Mouse (Mus musculus) frontal cortex, postnatal 25 days (tissue): Measurements from ENCODE around the gene Moap1.

ENCODE experiments used
- DNase-seq, 2 experiments: peaks; one replicate each; pipeline ENCODE4 v3.0.0; 2022; ENCODE audit warnings: low spot score in 2 of 2

Moap1 gene

DNA sequence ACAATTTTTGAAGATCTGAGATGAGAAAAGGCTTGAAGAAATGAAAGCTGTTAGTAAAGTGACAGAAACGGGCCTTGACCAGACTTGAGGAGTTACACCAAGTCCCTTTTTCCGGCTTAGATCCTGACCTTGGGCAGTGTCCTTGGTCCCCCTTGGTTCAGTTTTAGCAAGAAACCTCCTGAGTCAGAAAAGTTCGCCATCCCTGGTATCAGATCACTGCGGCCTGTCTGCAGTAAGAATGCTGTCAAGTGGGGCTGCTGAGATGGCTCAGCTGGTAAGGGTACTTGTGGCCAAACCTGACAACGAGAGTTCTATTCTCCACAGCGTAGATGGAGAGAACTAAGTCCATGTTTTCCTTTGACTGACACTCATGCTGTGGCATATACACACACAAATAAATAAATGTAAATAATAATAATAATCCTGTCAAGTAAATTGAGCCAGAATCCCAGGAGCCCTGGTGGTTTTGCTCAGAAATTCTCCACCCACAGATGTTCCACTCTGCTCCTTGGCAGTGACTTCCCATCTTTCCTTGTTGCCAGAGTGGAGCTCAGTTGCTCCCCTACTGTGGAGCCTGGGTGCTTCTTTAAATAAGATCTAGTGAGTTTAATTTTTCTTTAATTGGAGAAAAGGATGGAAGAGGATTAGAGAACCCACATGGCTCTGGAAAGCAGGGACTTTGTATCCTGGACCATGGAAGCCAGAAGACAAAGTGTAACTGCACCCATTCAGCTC lies 37.4 kb downstream of the Moap1 start:
- DNase-seq, result no peak

DNA sequence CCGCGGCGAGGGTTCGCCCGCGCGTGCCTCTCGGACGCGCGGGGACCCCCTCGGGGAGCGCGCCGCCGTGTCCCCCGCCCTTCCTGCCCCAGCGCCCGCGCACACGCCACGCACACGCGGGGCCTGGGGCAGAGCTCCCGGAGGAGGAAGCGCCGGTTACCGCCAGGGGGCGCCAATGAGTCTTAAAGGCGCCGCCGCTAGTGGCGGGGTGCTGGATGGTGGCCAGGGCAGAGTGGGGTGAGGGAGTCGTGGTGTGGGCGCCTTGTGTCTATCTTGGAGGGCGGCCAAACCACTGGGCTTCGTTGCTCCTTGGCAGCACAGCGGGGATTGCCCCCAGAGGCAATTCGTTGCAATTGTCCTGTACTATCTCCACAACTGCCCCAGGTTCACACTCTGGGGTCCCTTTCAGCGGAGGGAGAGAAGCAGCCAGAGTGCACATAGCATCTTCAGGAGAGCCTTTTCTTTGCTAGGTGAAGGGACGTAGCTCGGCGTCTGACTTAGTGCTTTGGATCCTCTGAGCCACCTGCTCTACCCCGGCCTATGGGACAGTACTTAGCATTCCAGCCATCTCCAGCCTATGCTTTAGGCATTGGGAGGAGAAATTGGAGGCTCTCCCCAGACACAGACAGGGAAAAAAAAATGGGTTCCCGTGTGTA lies 38.1 kb downstream of the Moap1 start:
- peak; percentile 79 to 84 for DNase-seq

DNA sequence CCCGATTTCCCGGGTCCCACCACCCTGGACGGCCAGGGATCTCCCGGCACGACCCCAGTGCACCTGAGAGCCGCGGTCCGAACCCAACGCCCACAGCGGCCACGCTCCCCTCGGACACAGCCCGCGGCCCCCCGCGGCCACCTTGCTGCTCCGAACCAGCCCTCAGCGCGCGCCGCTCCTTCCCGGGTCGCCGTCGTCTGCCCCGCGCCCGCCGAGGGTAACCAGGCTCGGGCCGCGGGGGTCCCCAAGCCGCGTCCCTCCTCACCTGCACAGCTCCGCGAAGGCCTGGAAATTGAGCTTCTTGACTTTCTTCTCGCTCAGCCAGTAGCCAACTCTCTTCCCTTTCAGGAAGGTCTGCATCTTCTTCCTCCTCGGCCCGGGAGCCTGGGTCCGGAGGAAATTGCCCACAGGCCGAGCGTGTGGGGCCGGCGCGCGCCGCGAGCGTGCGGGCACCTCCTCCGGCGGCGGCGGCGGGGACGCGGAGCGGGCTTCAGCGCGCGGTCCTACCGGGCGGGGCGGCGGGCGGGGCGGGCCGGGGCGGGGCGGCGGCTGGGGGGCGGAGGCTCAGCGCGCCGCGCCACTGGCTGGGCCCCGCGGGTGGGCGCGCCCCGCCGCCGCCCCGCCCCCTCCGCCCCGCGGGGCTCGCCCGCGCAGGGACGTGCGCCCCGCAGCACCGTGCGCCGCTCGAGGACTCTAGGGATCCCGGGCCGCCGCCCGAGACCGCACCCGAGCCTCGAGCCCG lies 38.8 kb downstream of the Moap1 start, which contains the start of gene Itpk1:
TSS of gene Itpk1 (minus strand) at position 474 of the 742 bp plus-strand sequence.
- no peak for DNase-seq

DNA sequence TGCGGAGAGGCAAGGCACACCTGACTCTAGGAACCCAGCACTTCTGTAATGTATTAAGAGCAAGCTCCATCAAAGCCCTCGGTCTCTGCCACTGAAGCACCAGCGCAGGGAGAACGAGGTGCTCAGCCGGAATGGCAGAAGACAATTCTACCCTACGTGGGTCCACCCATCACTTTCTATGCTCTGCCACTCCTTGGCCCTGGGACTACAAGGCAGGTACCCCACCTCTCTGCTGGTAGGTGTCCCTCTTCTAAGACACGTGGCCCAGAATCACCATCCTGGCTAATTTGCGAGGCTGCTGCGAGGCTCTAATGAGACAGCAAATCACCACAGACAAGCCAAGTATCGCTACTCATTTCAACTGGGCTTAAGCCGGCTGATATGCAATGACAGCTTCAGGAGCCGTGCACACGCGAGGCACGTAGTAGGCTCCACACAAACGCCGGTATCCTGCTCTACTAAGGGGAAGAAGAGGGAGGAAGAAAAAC lies 39.5 kb downstream of the Moap1 start:
- DNase-seq, result no peak

- no peak for DNase-seq
Measured at GRCm38 (mm10) chr12:102703441-102703840, 40.0 kb downstream of the Moap1 start.

DNA sequence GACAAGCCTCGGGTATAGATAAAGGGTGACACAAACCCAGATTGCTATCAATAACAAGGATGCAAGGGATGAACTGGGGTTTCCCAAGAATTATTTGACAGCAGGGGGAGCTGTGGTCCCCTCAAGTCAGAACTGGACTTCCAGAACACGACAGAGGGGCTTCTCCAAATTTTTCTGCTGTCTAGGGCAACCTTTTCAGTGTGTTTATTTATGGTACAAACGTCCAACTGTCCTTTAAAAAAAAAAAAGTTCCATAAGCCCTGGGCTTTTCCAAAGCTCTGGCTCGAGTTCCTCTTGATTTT lies 40.4 kb downstream of the Moap1 start:
- no peak for DNase-seq

DNA sequence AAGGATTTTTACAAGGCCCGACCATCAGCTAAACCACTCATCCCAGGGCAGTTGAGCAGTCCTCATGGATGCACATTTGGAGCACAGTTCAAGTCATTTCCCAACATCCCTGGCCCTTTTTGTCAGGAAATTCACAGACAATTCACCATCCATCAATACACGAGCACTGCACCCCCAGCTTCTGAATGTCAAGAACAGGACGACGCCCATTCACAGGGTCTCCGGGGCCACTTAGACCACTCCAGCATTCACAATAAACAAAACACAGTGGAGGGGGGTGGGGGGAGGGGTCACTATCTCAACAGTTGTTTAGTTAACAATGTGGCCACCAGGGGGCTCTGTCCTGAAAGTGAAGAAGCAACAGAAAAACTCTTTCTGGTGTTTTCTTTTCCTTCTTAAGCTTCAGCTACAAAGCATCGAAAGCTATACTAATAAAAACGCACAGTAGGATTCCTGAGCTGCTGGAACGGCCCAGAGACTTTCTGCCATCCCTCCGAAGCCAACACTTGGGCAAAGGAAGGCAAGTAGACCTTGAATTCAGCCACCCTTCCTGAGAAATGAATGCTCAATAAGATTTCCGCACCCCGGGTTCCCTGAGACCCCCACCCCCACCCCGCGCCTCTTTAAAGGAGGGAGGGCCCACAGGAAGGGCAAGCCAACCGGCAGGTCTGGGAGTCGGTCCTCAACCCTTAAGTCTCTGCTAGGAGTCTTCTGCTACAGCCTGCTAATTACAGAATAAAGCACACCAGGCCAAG lies 40.9 kb downstream of the Moap1 start:
- peak; percentile 62 to 75 for DNase-seq

GRCm38 (mm10) chr12:102701691-102702207 lies 41.7 kb downstream of the Moap1 start:
- DNase-seq, result no peak

- no peak for DNase-seq
Measured at GRCm38 (mm10) chr12:102700453-102700852, 43.0 kb downstream of the Moap1 start.

DNA sequence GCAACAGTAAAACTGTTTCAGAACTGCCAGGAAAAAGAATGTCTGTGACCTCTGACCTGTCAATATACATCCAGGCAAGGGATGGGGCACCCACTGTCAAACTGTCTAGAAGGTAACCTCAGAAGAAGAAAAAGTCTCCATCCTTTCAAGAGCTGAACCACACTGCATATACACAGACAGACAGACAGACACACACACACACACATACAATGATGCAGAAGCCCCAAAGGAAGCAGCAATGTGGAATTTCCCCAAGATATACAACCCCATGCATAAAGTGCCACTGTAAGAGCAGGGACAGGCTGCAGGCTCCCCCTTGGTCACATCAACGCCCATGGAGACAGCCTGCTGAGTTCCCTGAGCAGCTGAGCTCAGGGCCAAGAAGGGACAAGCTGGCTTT lies 44.3 kb downstream of the Moap1 start:
- no peak for DNase-seq

DNA sequence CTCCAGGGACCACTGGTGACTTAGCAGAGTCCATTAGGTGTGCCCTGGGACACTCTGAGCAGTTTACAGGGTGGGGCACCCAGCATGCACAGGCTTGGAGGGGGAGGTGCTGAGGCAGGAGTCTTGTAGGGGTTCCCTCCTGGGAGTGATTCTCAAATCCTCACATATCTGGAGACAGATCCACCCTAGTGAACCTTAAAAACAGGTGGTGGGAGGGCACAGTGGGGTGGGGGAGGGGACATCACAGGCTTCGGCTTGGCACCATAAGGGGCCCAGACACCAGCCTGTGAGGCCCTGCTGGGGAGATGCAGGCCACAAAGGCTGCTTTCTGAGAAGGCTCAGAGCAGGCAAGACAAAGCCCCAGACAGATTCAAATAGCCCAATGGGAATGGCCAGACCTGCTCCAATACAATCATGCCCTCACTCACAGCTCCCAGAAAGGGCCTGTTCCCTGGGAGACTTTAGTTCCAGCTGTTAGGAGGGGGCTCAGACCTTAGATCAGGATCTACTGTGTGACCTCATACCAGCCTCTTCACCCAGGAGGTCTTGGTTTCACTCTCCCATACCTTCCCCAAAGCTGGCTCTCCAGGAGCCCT lies 45.3 kb downstream of the Moap1 start:
- DNase-seq, result no peak

DNA sequence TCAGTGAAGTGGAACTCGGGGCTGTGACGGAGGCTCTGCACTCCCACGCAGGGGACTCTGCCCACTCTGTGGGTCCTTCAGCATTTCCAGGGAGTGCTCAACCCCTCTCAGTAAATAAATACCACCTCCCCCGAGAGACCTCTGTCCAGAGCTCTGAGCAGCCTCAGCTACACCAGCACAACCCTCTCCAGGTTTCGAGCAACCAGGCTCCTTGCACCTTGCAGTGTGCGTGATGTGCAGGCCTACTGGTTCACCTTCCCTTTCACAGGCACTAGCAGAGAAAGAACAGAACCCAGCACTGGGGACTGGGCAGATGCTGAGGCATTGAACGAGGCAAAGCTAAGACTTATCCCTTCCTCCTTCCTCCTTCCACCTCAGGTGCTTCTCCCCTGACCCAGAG lies 46.1 kb downstream of the Moap1 start:
- no peak for DNase-seq

- no peak for DNase-seq
Measured at GRCm38 (mm10) chr12:102696635-102697354, 46.7 kb downstream of the Moap1 start.

DNA sequence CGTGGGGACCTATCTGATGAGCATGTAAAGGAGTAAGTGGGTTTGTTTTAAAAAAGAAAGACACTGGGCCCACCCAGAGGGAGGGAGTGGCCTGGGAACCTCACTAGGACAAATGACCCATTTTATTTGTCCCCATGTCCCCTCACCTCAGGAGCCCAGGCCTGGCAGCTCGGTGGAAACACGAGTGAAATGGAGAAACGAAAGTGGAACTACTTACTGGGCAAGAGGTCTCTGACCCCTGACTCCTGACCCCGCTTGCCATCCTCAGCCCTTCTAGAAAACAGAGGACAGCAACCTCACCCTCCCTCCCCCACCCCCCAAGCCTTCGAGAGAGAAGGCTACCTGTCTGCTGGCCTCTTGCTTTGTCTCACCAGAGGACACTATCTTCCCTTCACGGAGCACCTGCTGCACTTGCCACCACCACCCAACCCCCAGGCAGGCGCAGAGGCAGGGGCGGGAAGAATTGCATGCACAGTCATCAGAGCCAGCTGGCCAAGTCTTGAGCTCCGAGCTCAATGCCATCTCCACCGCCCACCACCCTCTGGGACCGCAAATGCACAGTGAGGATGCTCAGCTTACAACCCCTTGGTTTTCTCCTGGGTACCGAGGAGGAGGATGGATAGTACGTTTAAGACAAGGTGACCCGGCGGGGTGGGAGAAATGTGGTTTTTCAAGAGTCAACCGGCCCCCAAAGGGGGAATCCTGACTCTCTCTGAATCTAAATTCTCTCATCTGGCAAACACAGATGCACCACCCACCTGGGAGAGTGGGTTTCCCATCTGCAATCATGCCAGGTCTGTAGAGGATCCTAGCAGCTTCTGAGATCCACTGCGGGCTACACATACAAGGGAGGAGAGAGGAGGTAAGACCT lies 47.9 kb downstream of the Moap1 start:
- peak; percentile 50 to 69 for DNase-seq
